Mouse (Mus musculus) cerebellum, adult 2 months (tissue): ENCODE measurements around the gene Tmem59.

ENCODE experiments used
- CTCF ChIP-seq: fragments of 200-500 bp; IDR thresholded peaks from 2 replicates; pipeline ENCODE4 v1.5.1; 2011; ENCODE audit warnings: low read depth, mild to moderate bottlenecking, control low read depth, low read length, moderate library complexity, borderline replicate concordance; ENCODE audit not compliant: insufficient read depth
- POLR2A ChIP-seq: fragments of 200-500 bp; IDR thresholded peaks from 2 replicates; pipeline ENCODE4 v1.6.1; 2011; ENCODE audit warnings: low read length, control low read depth, borderline replicate concordance; ENCODE audit not compliant: insufficient read depth

GRCm38 (mm10) chr4:107152571-107152970 is 25.6 kb upstream of the Tmem59 start:
- TF ChIP-seq CTCF (no peak), POLR2A (no peak)
